Mouse (Mus musculus): ENCODE data around the gene Rbm47. TPM values are rescaled to one million over a fixed set of nuclear protein-coding genes. Genes with fewer than 3 reads are reported as not detected.

Gene Rbm47
- total and polyA plus RNA-seq, 2 experiments = 47.4 to 63.5 TPM

GRCm38 (mm10) chr5:66027206-66027605, 145.7 kb downstream of the Rbm47 start:
- Histone ChIP-seq H3K27ac (replicated peaks; ENCODE audit: insufficient read depth, low read depth, low read length) (no peak overlapping the region), H3K4me3 (ENCODE audit: insufficient read depth, low read depth, low read length) (no peak overlapping the region), H3K27me3 (ENCODE audit: control insufficient read depth, insufficient read depth, low read length) (no peaks in the 10 kb centered on the region), H3K36me3 (ENCODE audit: control insufficient read depth, insufficient read depth, low read length) (peaks cover 75% of the 10 kb centered on the region), H3K4me1 (ENCODE audit: control insufficient read depth, insufficient read depth, low read length) (peaks cover 15% of the 10 kb centered on the region), H3K9ac (ENCODE audit: low read depth, low read length) (no peak overlapping the region), H3K79me2 (ENCODE audit: control insufficient read depth, insufficient read depth, low read length) (peaks cover 22% of the 10 kb centered on the region)
- 97% methylated on average over 8 of the region's 8 CpGs for WGBS
- TF ChIP-seq CTCF (IDR thresholded peaks at IDR 0.05; ENCODE audit: low read depth, low read length) = no peak
- no peak for TF ChIP-seq POLR2A (IDR thresholded peaks at IDR 0.05; ENCODE audit: extremely low read depth, insufficient read depth, low read length)
- DNase-seq (ENCODE audit: extremely low read depth, low read depth, low spot score) = no peak

GRCm38 (mm10) chr5:66026796-66027195, 146.1 kb downstream of the Rbm47 start:
- Histone ChIP-seq H3K4me1 (ENCODE audit: control insufficient read depth, insufficient read depth, low read length) (peaks cover 15% of the 10 kb centered on the region), H3K36me3 (ENCODE audit: control insufficient read depth, insufficient read depth, low read length) (peaks cover 78% of the 10 kb centered on the region), H3K4me3 (ENCODE audit: insufficient read depth, low read depth, low read length) (no peak overlapping the region), H3K27me3 (ENCODE audit: control insufficient read depth, insufficient read depth, low read length) (no peaks in the 10 kb centered on the region), H3K79me2 (ENCODE audit: control insufficient read depth, insufficient read depth, low read length) (peaks cover 22% of the 10 kb centered on the region), H3K27ac (replicated peaks; ENCODE audit: insufficient read depth, low read depth, low read length) (no peak overlapping the region), H3K9ac (ENCODE audit: low read depth, low read length) (no peak overlapping the region)
- TF ChIP-seq CTCF (IDR thresholded peaks at IDR 0.05; ENCODE audit: low read depth, low read length) (no peak), POLR2A (IDR thresholded peaks at IDR 0.05; ENCODE audit: extremely low read depth, insufficient read depth, low read length) (no peak)
- no peak for DNase-seq (ENCODE audit: extremely low read depth, low read depth, low spot score)
- 98% methylated on average over 31 of the region's 31 CpGs for WGBS

- 80% methylated on average over 2 of the region's 2 CpGs for WGBS
- Histone ChIP-seq H3K79me2 (ENCODE audit: control insufficient read depth, insufficient read depth, low read length) (no peaks in the 10 kb centered on the region), H3K4me3 (ENCODE audit: insufficient read depth, low read depth, low read length) (no peak overlapping the region), H3K27ac (replicated peaks; ENCODE audit: insufficient read depth, low read depth, low read length) (no peak overlapping the region), H3K9ac (ENCODE audit: low read depth, low read length) (no peak overlapping the region), H3K4me1 (ENCODE audit: control insufficient read depth, insufficient read depth, low read length) (peaks cover 7% of the 10 kb centered on the region), H3K36me3 (ENCODE audit: control insufficient read depth, insufficient read depth, low read length) (peaks cover 56% of the 10 kb centered on the region), H3K27me3 (ENCODE audit: control insufficient read depth, insufficient read depth, low read length) (no peaks in the 10 kb centered on the region)
- TF ChIP-seq CTCF (IDR thresholded peaks at IDR 0.05; ENCODE audit: low read depth, low read length) (no peak), POLR2A (IDR thresholded peaks at IDR 0.05; ENCODE audit: extremely low read depth, insufficient read depth, low read length) (no peak)
- no peak for DNase-seq (ENCODE audit: extremely low read depth, low read depth, low spot score)
Measured at GRCm38 (mm10) chr5:66015449-66015961, 157.4 kb downstream of the Rbm47 start.

GRCm38 (mm10) chr5:66014437-66014836, 158.5 kb downstream of the Rbm47 start:
- Histone ChIP-seq H3K79me2 (ENCODE audit: control insufficient read depth, insufficient read depth, low read length) (no peaks in the 10 kb centered on the region), H3K4me1 (ENCODE audit: control insufficient read depth, insufficient read depth, low read length) (peaks cover 7% of the 10 kb centered on the region), H3K27me3 (ENCODE audit: control insufficient read depth, insufficient read depth, low read length) (no peaks in the 10 kb centered on the region), H3K36me3 (ENCODE audit: control insufficient read depth, insufficient read depth, low read length) (peaks cover 48% of the 10 kb centered on the region), H3K4me3 (ENCODE audit: insufficient read depth, low read depth, low read length) (no peak overlapping the region), H3K9ac (ENCODE audit: low read depth, low read length) (no peak overlapping the region), H3K27ac (replicated peaks; ENCODE audit: insufficient read depth, low read depth, low read length) (no peak overlapping the region)
- TF ChIP-seq POLR2A (IDR thresholded peaks at IDR 0.05; ENCODE audit: extremely low read depth, insufficient read depth, low read length) = no peak
- no peak for TF ChIP-seq CTCF (IDR thresholded peaks at IDR 0.05; ENCODE audit: low read depth, low read length)
- DNase-seq (ENCODE audit: extremely low read depth, low read depth, low spot score) = no peak
- WGBS = 81% methylated on average over 2 of the region's 2 CpGs

GRCm38 (mm10) chr5:66013999-66014398, 158.9 kb downstream of the Rbm47 start:
- H3K9ac ChIP-seq (ENCODE audit: low read depth, low read length) = no peak overlapping the region
- WGBS = 33% methylated on average over 3 of the region's 3 CpGs
- peaks cover 43% of the 10 kb centered on the region for H3K36me3 ChIP-seq (ENCODE audit: control insufficient read depth, insufficient read depth, low read length)
- peak; percentile 73 for DNase-seq (ENCODE audit: extremely low read depth, low read depth, low spot score)
- TF ChIP-seq POLR2A (IDR thresholded peaks at IDR 0.05; ENCODE audit: extremely low read depth, insufficient read depth, low read length) = no peak
- TF ChIP-seq CTCF (IDR thresholded peaks at IDR 0.05; ENCODE audit: low read depth, low read length) = no peak
- H3K27ac ChIP-seq (replicated peaks; ENCODE audit: insufficient read depth, low read depth, low read length) = no peak overlapping the region
- peaks cover 7% of the 10 kb centered on the region for H3K4me1 ChIP-seq (ENCODE audit: control insufficient read depth, insufficient read depth, low read length)
- no peaks in the 10 kb centered on the region for H3K79me2 ChIP-seq (ENCODE audit: control insufficient read depth, insufficient read depth, low read length)
- no peaks in the 10 kb centered on the region for H3K27me3 ChIP-seq (ENCODE audit: control insufficient read depth, insufficient read depth, low read length)
- H3K4me3 ChIP-seq (ENCODE audit: insufficient read depth, low read depth, low read length) = no peak overlapping the region

GRCm38 (mm10) chr5:66008245-66008967, 164.5 kb downstream of the Rbm47 start:
- Histone ChIP-seq H3K4me3 (ENCODE audit: insufficient read depth, low read depth, low read length) (no peak overlapping the region), H3K27ac (replicated peaks; ENCODE audit: insufficient read depth, low read depth, low read length) (no peak overlapping the region), H3K4me1 (ENCODE audit: control insufficient read depth, insufficient read depth, low read length) (peaks cover 6% of the 10 kb centered on the region), H3K9ac (ENCODE audit: low read depth, low read length) (no peak overlapping the region), H3K79me2 (ENCODE audit: control insufficient read depth, insufficient read depth, low read length) (no peaks in the 10 kb centered on the region), H3K36me3 (ENCODE audit: control insufficient read depth, insufficient read depth, low read length) (peaks cover 3% of the 10 kb centered on the region; the same call in 1 of the 2 replicates), H3K27me3 (ENCODE audit: control insufficient read depth, insufficient read depth, low read length) (no peaks in the 10 kb centered on the region)
- TF ChIP-seq POLR2A (IDR thresholded peaks at IDR 0.05; ENCODE audit: extremely low read depth, insufficient read depth, low read length) (no peak), CTCF (IDR thresholded peaks at IDR 0.05; ENCODE audit: low read depth, low read length) (no peak)
- no peak for DNase-seq (ENCODE audit: extremely low read depth, low read depth, low spot score)
- 85% methylated on average over 15 of the region's 15 CpGs for WGBS
